Mouse (Mus musculus) thymus, postnatal 25 days (tissue): ENCODE results near the gene Snap25.

Experiments used
- DNase-seq: peaks from one replicate; pipeline ENCODE4 v3.0.0; 2022

Gene Snap25

GRCm38 (mm10) chr2:136713299-136713758 lies at the start of gene Snap25:
Gene Snap25 (plus strand): TSS chr2:136713453.
- no peak for DNase-seq

GRCm38 (mm10) chr2:136666951-136667350 lies 46.3 kb upstream of the Snap25 start:
- no peak for DNase-seq

GRCm38 (mm10) chr2:136669183-136669582 lies 44.1 kb upstream of the Snap25 start:
- no peak for DNase-seq

- DNase-seq, result no peak
These were observed 43.6 kb upstream of the Snap25 start for GRCm38 (mm10) chr2:136669665-136670064.

DNA sequence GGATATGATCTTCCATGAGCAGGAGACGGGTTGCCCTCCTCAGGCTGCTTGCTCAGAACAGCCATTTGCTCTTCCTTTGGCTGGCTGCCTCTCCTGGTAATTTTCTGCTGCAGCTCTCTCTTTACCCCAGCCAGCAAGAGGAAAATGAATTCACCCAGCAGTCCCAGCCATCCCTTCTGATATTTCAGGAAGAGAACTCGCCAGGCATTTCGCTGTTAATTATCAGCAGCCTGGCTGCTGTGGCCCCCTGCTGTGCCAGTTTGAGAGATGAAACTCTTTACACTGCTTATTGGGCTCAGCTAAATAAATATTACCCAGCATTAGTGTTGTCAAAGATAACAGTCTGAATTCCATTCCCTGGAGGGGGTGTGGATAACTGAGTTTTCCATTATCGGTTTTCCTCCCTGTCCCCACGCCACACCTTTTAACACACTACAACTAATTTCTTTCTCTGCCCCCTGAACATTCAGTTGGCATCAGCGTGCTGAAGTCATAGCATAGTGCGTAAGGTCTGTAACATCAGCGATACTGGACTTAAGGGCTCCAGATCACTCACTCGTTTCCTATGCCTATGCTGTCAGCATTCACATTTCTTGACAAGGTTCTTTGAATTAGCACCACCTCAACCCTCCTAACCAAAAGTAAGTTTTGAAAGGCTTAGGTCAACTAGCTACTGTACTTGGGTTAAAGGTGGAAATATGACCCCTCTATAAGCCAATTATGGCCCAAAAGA lies 42.5 kb upstream of the Snap25 start:
- DNase-seq, result no peak

DNA sequence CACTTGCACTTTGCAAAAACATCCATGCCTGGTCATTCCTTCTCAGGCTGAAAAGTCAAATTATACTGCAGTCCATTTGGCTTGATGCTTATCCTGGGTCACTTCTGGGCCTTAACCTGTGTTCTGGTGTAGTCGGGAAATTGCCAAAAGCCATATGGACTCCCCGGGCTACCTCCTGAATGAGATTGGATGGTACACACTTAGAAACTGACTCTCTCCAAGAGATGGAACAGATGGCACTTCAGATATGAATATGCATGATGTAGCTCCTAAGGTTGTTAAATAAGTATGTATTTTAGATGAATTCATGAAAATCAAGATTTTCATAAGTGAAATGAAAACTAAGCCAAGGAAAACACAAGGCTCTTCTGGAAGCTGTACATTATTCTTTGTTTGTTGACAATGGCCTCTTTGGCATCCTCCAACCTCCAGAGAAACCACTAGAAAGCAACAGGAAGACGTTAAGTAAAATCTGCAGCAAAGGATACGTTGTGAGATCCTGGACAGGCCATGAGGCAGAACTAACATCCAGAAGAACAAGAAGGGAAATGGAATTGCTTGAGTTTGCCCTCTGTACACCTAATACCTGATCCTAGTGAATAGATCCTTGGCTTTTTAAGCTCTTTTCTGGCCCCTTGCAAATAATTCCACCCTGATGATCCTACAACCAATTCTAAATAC lies 39.0 kb upstream of the Snap25 start:
- no peak for DNase-seq

- DNase-seq, result no peak
These were observed 37.1 kb upstream of the Snap25 start for GRCm38 (mm10) chr2:136676196-136676595.

- DNase-seq, result no peak
These were observed 36.3 kb upstream of the Snap25 start for GRCm38 (mm10) chr2:136676918-136677445.

DNA sequence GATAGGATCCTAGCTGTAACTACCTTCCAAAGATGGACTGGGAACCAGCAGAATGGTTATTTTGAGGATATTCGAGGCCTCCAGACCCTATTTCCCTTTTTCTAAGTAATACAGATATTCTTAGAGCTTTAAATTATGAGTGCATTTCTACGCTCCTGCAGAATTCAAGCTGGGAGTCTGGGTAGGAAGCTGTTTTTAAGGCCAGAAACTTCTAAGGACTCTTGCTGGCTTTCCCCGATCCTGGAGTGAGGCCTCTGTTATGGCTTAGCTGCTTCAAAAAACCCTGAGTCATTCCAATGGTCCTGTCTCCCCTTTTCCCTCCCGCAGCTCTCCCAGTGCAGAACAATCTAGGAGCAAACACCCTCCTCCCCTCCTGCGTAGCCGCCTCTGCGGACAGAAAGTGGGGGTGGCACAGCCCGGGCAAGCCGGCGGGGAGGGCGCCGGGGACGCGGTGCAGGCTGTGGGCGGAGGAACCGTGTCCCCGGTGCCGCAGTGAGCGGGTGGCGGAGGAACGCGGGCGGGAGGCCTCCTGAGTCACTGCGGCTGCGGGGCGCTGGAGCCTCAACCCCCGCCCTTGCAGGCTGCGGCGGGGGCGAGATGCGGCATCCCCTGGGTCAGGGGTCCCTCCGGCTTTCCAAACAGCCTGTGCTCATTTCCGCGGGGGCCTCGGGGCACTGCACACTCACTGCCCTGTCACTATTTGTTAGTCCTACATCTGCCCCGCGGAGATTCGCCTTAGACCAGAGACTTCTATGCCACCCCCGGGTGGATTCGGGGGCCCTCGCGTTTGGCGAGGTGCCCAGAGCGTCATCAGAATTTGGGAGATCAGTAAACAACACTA lies 34.7 kb upstream of the Snap25 start:
- peak; percentile 2 for DNase-seq

GRCm38 (mm10) chr2:136679280-136680221 lies 33.7 kb upstream of the Snap25 start:
- DNase-seq, result no peak

GRCm38 (mm10) chr2:136682146-136682860 lies 30.9 kb upstream of the Snap25 start:
- no peak for DNase-seq

DNA sequence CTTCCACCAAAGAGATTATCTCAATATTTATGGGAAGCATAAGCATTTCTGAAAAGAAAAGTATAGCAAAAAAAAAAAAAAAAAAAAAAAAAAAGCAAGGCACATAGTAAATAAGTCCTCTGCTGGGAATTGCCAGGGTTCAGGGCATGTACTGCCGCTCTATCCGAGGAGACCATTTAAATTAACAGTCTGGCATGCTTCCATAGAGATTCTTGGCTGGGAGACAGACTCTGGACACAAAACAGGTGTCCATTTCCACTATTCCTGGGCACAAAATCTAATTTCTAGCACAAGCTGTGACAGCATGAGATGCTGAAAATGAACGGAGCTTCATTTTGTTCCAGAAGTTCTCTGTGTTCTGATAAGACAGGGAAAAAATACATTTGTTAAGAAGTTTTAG lies 27.1 kb upstream of the Snap25 start:
- DNase-seq, result no peak

DNA sequence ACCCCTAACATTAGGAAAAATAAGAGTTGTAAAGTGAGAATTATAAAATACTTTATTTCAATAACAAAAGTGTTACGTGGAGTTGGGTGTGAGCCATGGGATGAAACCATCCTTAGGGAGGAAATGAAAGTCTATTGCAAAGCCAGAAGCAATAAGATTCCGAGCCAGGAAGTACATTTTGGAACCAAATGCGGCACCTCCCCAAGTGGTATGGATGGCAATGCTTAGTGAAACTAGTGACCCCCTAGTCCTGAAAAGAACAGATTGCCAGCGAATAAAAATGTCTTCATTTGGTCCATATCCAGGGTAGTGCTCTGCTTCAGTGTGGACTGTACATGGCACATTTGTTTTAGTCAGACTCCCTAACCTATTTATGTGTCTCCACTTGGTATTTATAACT lies 25.9 kb upstream of the Snap25 start:
- no peak for DNase-seq

DNA sequence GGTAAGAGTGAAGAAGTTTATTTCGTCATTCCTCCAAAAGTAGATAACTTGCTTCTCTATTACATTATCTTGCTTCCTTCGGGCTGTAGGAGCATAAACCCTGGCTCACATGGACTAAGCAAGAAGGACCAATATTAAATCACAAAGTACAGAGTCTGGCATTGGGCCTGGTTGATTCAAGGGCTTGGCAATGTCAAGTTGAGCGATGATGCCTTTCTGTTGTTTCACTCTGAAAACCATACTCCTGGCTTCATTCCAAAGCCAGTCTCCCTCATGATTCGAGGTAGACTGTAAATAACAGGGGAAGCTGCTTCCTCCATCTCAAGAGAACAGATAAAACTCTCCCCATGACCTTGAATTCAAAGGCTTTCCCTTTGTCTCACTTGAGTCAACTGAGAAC lies 23.8 kb upstream of the Snap25 start:
- no peak for DNase-seq

- no peak for DNase-seq
These were observed 21.6 kb upstream of the Snap25 start for GRCm38 (mm10) chr2:136691681-136692080.

- no peak for DNase-seq
These were observed 13.6 kb upstream of the Snap25 start for GRCm38 (mm10) chr2:136699429-136700227.

GRCm38 (mm10) chr2:136703376-136703775 lies 9.9 kb upstream of the Snap25 start:
- DNase-seq, result no peak

DNA sequence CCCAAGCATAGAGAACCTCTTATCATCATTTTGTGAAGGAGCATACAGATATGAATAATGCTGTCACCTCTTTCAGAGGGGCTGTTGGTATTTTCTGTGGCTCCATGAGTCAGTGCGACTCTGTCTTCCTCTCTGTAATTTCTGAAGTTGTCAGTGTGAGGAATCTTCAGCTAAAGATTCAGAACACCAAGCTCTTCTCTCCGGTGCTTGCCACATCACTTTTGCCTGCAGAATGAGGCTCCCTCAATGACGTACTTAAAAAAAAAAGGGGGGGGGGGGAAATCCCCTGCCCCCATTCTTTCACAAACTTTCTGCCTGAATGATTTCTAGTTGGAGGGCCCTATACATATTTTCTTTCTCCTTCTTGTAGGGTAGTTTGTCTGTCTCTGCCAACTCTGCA lies 2.1 kb upstream of the Snap25 start:
- DNase-seq, result no peak

- no peak for DNase-seq
These were observed 1.4 kb upstream of the Snap25 start for GRCm38 (mm10) chr2:136711746-136712440.
